Mouse (Mus musculus) heart, adult 2 months (tissue): ENCODE measurements around the gene Daam1. TPM values are rescaled to one million over a fixed set of nuclear protein-coding genes. Genes with fewer than 3 reads are reported as not detected.

Experiments used
- DNase-seq, 2 experiments: peaks; one replicate each; pipeline ENCODE4 v3.0.0; 2021
- H3K27ac ChIP-seq: fragments of 200-600 bp; 2 replicates; pipeline ENCODE4 v1.8.1; 2022
- H3K27me3 ChIP-seq: fragments of 200-500 bp; 2 replicates; pipeline ENCODE4 v1.6.1; 2012; ENCODE audit warnings: mild to moderate bottlenecking, low read length, inconsistent platforms, mixed read lengths; ENCODE audit not compliant: control insufficient read depth, insufficient read depth
- H3K36me3 ChIP-seq: fragments of 200-500 bp; 2 replicates; pipeline ENCODE4 v1.6.1; 2012; ENCODE audit warnings: low read length, inconsistent platforms; ENCODE audit not compliant: control insufficient read depth, insufficient read depth
- H3K4me1 ChIP-seq: fragments of 200-500 bp; 2 replicates; pipeline ENCODE4 v1.6.1; 2011; ENCODE audit warnings: low read length; ENCODE audit not compliant: control insufficient read depth, insufficient read depth
- H3K4me3 ChIP-seq: fragments of 200-600 bp; 2 replicates; pipeline ENCODE4 v1.8.1; 2022
- H3K79me2 ChIP-seq: fragments of 200-500 bp; replicated peaks from 2 replicates; pipeline ENCODE4 v1.6.1; 2012; ENCODE audit warnings: mild to moderate bottlenecking, inconsistent platforms, low read length, moderate library complexity, mixed read lengths; ENCODE audit not compliant: control insufficient read depth, insufficient read depth
- H3K9ac ChIP-seq: fragments of 200-500 bp; 2 replicates; pipeline ENCODE4 v1.6.1; 2012; ENCODE audit warnings: low read depth, mild to moderate bottlenecking, control low read depth, inconsistent platforms, low read length, mixed read lengths
- CTCF ChIP-seq: fragments of 200-600 bp; IDR thresholded peaks from 2 replicates; pipeline ENCODE4 v1.8.1; 2022; ENCODE audit warnings: antibody characterized with exemption, mild to moderate bottlenecking, moderate library complexity
- EP300 ChIP-seq: fragments of 200-500 bp; IDR thresholded peaks from 2 replicates; pipeline ENCODE4 v1.6.1; 2011; ENCODE audit warnings: low read depth, low read length, control low read depth; ENCODE audit not compliant: insufficient read depth
- POLR2A ChIP-seq: fragments of 200-500 bp; IDR thresholded peaks from 2 replicates; pipeline ENCODE4 v1.6.1; 2011; ENCODE audit warnings: mild to moderate bottlenecking, low read depth, low read length, control low read depth; ENCODE audit not compliant: insufficient read depth
- WGBS: fragments of 180-500 bp; shearing (Covaris S2); methylation state at CpG from one replicate; pipeline ENCODE4 v1.1.7; 2018; 5-methylcytosine and 5-hydroxymethylcytosine counted together
- intact Hi-C: fragments of 180-260 bp; cut with DNase I; formaldehyde crosslinking; loops from one replicate; pipeline ENCODE4 v1.15.1; 2025
- polyA plus RNA-seq: library from polyadenylated mRNA; depleted of rRNA; stranded (reverse); fragments of >200 nt; gene quantifications from 2 replicates; pipeline ENCODE4 v1.2.3, GENCODE M21; 2012
- total RNA-seq, 2 experiments: library from RNA; stranded (reverse); gene quantifications; 2 replicates each; pipeline ENCODE4 v1.2.3; 2021

Daam1 gene
- total and polyA plus RNA-seq, 3 experiments, result 13.1 to 77.6 (median 67.2) TPM

GRCm38 (mm10) chr12:71925990-71926700 is 95.3 kb downstream of the Daam1 start:
- Histone ChIP-seq H3K36me3 (no peaks in the 10 kb centered on the region; the same call in 1 of the 2 replicates), H3K27me3 (no peaks in the 10 kb centered on the region), H3K4me1 (peaks cover 11% of the 10 kb centered on the region), H3K27ac (no peak overlapping the region), H3K4me3 (no peak overlapping the region), H3K9ac (no peak overlapping the region), H3K79me2 (peaks cover 4% of the 10 kb centered on the region; the same call in 1 of the 2 replicates)
- WGBS, result 23% methylated on average over 11 of the region's 11 CpGs
- intact Hi-C loops, result no loop called here
- no peak for DNase-seq
- no peak for TF ChIP-seq EP300
- TF ChIP-seq CTCF, result no peak
- no peak for TF ChIP-seq POLR2A

GRCm38 (mm10) chr12:71928092-71928491 is 97.2 kb downstream of the Daam1 start:
- no peak overlapping the region for H3K27ac ChIP-seq
- H3K79me2 ChIP-seq, result peaks cover 4% of the 10 kb centered on the region
- no peak for DNase-seq
- peaks cover 18% of the 10 kb centered on the region for H3K4me1 ChIP-seq
- H3K27me3 ChIP-seq, result no peaks in the 10 kb centered on the region
- TF ChIP-seq EP300, result no peak
- H3K4me3 ChIP-seq, result no peak overlapping the region
- intact Hi-C loops, result no loop called here
- H3K9ac ChIP-seq, result no peak overlapping the region
- peaks cover 3% of the 10 kb centered on the region; the same call in 1 of the 2 replicates for H3K36me3 ChIP-seq
- 74% methylated on average over 6 of the region's 6 CpGs for WGBS

GRCm38 (mm10) chr12:71929876-71930275 is 99.0 kb downstream of the Daam1 start:
- Histone ChIP-seq H3K4me1 (peaks cover 23% of the 10 kb centered on the region), H3K4me3 (no peak overlapping the region), H3K79me2 (peaks cover 3% of the 10 kb centered on the region), H3K27ac (no peak overlapping the region), H3K27me3 (no peaks in the 10 kb centered on the region), H3K9ac (no peak overlapping the region), H3K36me3 (peaks cover 3% of the 10 kb centered on the region; the same call in 1 of the 2 replicates)
- intact Hi-C loops, result no loop called here
- TF ChIP-seq EP300, result no peak
- TF ChIP-seq CTCF, result no peak
- no peak for TF ChIP-seq POLR2A
- WGBS, result 87% methylated on average over 2 of the region's 2 CpGs
- no peak for DNase-seq

GRCm38 (mm10) chr12:71932433-71933386 is 101.8 kb downstream of the Daam1 start:
- Histone ChIP-seq H3K4me3 (no peak overlapping the region), H3K4me1 (peaks cover 20% of the 10 kb centered on the region), H3K36me3 (peaks cover 19% of the 10 kb centered on the region), H3K79me2 (no peaks in the 10 kb centered on the region; the same call in 1 of the 2 replicates), H3K27ac (peak overlapping the region; percentile 21), H3K9ac (no peak overlapping the region), H3K27me3 (no peaks in the 10 kb centered on the region)
- WGBS, result 45% methylated on average over 9 of the region's 9 CpGs
- TF ChIP-seq POLR2A (no peak), CTCF (peak; percentile 31)
- intact Hi-C loops, result no loop called here
- DNase-seq, result peak in 1 of 2 experiments; percentile 29

GRCm38 (mm10) chr12:71933989-71934645 is 103.2 kb downstream of the Daam1 start:
- Histone ChIP-seq H3K36me3 (peaks cover 22% of the 10 kb centered on the region), H3K27ac (peak overlapping the region; percentile 40), H3K4me1 (peaks cover 26% of the 10 kb centered on the region), H3K27me3 (no peaks in the 10 kb centered on the region), H3K9ac (no peak overlapping the region), H3K79me2 (no peaks in the 10 kb centered on the region; the same call in 1 of the 2 replicates), H3K4me3 (no peak overlapping the region)
- intact Hi-C loops, result no loop called here
- TF ChIP-seq EP300, result no peak
- no peak for TF ChIP-seq POLR2A
- no peak for TF ChIP-seq CTCF
- no peak for DNase-seq
- 22% methylated on average over 6 of the region's 6 CpGs for WGBS
